Mouse (Mus musculus) left cerebral cortex, adult 18-20 months (tissue): ENCODE data around the gene Csf2rb. TPM values are rescaled to one million over a fixed set of nuclear protein-coding genes. Genes with fewer than 3 reads are reported as not detected.
"Not testable (repeated sequence)": the region's sequence is repeated elsewhere in the genome, so short reads cannot be mapped to it uniquely, and the experiment has no call there.

Experiments
- DNase-seq, 2 experiments: peaks; one replicate each; pipeline ENCODE4 v3.0.0; 2021 to 2022; ENCODE audit warnings: low spot score in 2 of 2, mixed read lengths in 1 of 2
- total RNA-seq, 2 experiments: library from RNA; stranded (reverse); gene quantifications; 2 replicates each; pipeline ENCODE4 v1.2.3; 2021

Gene Csf2rb
- total RNA-seq, 2 experiments from 2014 or later: 0.66 to 1.00 TPM

- no peak for DNase-seq
Measured at GRCm38 (mm10) chr15:78326747-78327146, 1.2 kb downstream of the Csf2rb start.

GRCm38 (mm10) chr15:78327753-78328341 lies 2.3 kb downstream of the Csf2rb start:
- not testable (repeated sequence) for DNase-seq

- no peak for DNase-seq
Measured at GRCm38 (mm10) chr15:78328520-78329097, 3.1 kb downstream of the Csf2rb start.

- not testable (repeated sequence) for DNase-seq
Measured at GRCm38 (mm10) chr15:78329972-78330371, 4.4 kb downstream of the Csf2rb start.

- DNase-seq: no peak
Measured at GRCm38 (mm10) chr15:78330706-78331105, 5.2 kb downstream of the Csf2rb start.

- no peak for DNase-seq
Measured at GRCm38 (mm10) chr15:78331523-78332340, 6.2 kb downstream of the Csf2rb start.

- no peak for DNase-seq
Measured at GRCm38 (mm10) chr15:78332981-78333380, 7.4 kb downstream of the Csf2rb start.

GRCm38 (mm10) chr15:78334380-78334779 lies 8.8 kb downstream of the Csf2rb start:
- DNase-seq: no peak

- DNase-seq: peak; percentile 62 to 66
Measured at GRCm38 (mm10) chr15:78339627-78340423, 14.3 kb downstream of the Csf2rb start.

GRCm38 (mm10) chr15:78340919-78341318 lies 15.4 kb downstream of the Csf2rb start:
- not testable (repeated sequence) for DNase-seq

- DNase-seq: no peak
Measured at GRCm38 (mm10) chr15:78343683-78344082, 18.1 kb downstream of the Csf2rb start.

- no peak for DNase-seq
Measured at GRCm38 (mm10) chr15:78344567-78344966, 19.0 kb downstream of the Csf2rb start.

- DNase-seq: no peak
Measured at GRCm38 (mm10) chr15:78351586-78352165, 26.1 kb downstream of the Csf2rb start.

GRCm38 (mm10) chr15:78354958-78355357 lies 29.4 kb downstream of the Csf2rb start:
- peak; percentile 52 to 69 for DNase-seq

- DNase-seq: no peak
Measured at GRCm38 (mm10) chr15:78355548-78355947, 30.0 kb downstream of the Csf2rb start.

GRCm38 (mm10) chr15:78365916-78366315 lies 40.4 kb downstream of the Csf2rb start:
- DNase-seq: no peak

- peak in 1 of 2 experiments; percentile 52 for DNase-seq
Measured at GRCm38 (mm10) chr15:78366875-78367274, 41.3 kb downstream of the Csf2rb start.

- no peak for DNase-seq
Measured at GRCm38 (mm10) chr15:78367811-78368210, 42.3 kb downstream of the Csf2rb start.

GRCm38 (mm10) chr15:78368926-78369346 lies 43.4 kb downstream of the Csf2rb start:
- DNase-seq: peak; percentile 23 to 48

GRCm38 (mm10) chr15:78369641-78370040 lies 44.1 kb downstream of the Csf2rb start:
- no peak for DNase-seq

- no peak for DNase-seq
Measured at GRCm38 (mm10) chr15:78372796-78373195, 47.2 kb downstream of the Csf2rb start.
